Mouse (Mus musculus): Measurements from ENCODE around the gene Kit. TPM values are rescaled to one million over a fixed set of nuclear protein-coding genes. Genes with fewer than 3 reads are reported as not detected.

Kit gene
- total RNA-seq, 2 experiments from 2014 or later = 8.1 to 11.3 TPM

DNA sequence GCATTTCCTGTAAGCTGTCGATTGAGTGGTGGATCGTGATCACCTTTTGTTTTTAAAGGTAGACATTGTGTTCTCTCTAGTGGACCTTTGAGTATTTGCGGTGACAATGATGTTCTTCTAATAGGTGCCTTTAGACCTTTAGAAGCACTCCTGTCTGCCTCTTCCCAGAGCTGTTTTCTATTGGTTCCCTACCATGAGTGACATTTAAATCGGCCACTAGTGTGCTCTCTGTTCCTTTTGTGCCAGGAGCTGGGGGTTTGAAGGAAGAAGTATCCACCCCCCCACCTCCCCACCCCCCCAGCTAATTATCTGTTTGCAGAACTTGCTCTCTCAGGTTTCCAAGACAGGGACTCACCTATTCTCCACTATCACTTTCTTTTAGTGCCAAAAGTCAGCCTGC, 13.1 kb downstream of the Kit start:
- DNase-seq = no peak
- intact Hi-C loops (cut with DNase I) = no loop called here

- no peak for DNase-seq
- intact Hi-C loops (cut with DNase I) = no loop called here
These were observed 15.0 kb downstream of the Kit start for GRCm38 (mm10) chr5:75589552-75590346.

- no peak for DNase-seq
- intact Hi-C loops (cut with DNase I) = no loop called here
These were observed 16.2 kb downstream of the Kit start for GRCm38 (mm10) chr5:75590961-75591360.

DNA sequence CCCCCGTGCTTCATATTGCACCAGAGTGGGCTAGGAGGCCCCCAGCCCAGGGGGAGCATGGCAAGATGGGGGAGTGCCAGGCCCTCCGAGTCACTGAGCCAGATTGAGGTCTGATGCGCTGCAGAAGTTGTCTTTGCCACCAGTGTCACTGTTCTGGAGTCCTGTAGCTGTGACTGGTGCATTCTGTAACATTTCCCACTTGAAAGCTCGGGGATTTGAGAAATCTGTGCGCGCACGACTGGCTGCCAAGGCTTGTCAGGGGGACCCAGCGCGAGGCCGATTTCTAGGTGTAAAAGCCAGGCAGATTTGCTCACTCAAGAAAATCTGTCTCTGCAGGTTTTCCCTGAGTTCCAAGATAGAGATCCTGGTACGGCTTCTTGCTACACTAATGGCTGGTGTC, 16.9 kb downstream of the Kit start:
- intact Hi-C loops (cut with DNase I) = no loop called here

GRCm38 (mm10) chr5:75595319-75595718, 20.6 kb downstream of the Kit start:
- intact Hi-C loops (cut with DNase I) = no loop called here

More for the DNA sequence above, 16.9 kb downstream of the Kit start:
- DNase-seq = no peak

GRCm38 (mm10) chr5:75596211-75596610, 21.5 kb downstream of the Kit start:
- intact Hi-C loops (cut with DNase I) = no loop called here
- peak in 1 of 2 experiments; percentile 35 for DNase-seq

More at GRCm38 (mm10) chr5:75595319-75595718, 20.6 kb downstream of the Kit start:
- no peak for DNase-seq

- intact Hi-C loops (cut with DNase I) = no loop called here
- DNase-seq = no peak
These were observed 22.6 kb downstream of the Kit start for GRCm38 (mm10) chr5:75597316-75597715.

- no peak for DNase-seq
- intact Hi-C loops (cut with DNase I) = no loop called here
These were observed 23.8 kb downstream of the Kit start for GRCm38 (mm10) chr5:75598491-75598890.

GRCm38 (mm10) chr5:75599991-75600390, 25.3 kb downstream of the Kit start:
- intact Hi-C loops (cut with DNase I) = no loop called here
- no peak for DNase-seq

GRCm38 (mm10) chr5:75604238-75604637, 29.5 kb downstream of the Kit start:
- no peak for DNase-seq
- intact Hi-C loops (cut with DNase I) = no loop called here

DNA sequence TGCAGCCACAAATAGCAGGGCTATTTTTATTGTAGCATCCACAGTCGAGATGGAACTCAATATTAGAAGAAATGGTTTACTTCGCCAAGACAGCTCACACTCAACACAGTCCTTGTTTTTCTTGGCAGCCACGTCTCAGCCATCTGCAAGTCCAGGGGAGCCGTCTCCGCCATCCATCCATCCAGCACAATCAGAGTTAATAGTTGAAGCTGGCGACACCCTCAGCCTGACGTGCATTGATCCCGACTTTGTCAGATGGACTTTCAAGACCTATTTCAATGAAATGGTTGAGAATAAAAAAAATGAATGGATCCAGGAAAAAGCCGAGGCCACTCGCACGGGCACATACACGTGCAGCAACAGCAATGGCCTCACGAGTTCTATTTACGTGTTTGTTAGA, 32.2 kb downstream of the Kit start:
- peak; percentile 37 to 43 for DNase-seq
- intact Hi-C loops (cut with DNase I) = no loop called here

GRCm38 (mm10) chr5:75607971-75608370, 33.3 kb downstream of the Kit start:
- DNase-seq = no peak

GRCm38 (mm10) chr5:75612380-75612779, 37.7 kb downstream of the Kit start:
- intact Hi-C loops (cut with DNase I) = no loop called here
- no peak for DNase-seq

More at GRCm38 (mm10) chr5:75607971-75608370, 33.3 kb downstream of the Kit start:
- intact Hi-C loops (cut with DNase I) = no loop called here

GRCm38 (mm10) chr5:75612926-75613325, 38.2 kb downstream of the Kit start:
- intact Hi-C loops (cut with DNase I) = no loop called here
- DNase-seq = no peak

DNA sequence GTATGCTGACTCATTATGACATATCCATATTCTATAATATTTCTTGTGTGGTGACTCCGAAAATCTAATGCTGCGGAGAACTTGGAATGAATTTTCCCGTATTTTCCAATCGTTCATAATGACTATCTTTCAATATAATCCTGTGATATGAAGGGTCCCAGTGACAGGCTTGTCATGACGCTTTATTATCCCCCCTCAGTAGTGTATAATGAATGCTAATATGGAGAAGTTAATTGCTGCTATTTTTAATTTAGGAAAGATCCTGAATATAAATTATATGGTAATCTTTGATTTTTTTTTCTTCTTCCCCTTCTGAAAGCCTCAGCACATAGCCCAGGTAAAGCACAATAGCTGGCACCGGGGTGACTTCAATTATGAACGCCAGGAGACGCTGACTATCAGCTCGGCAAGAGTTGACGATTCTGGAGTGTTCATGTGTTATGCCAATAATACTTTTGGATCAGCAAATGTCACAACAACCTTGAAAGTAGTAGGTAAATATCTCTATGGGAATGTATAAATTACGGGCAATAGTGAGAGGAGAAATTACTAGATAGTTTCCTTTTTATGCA, 40.4 kb downstream of the Kit start:
- no peak for DNase-seq
- intact Hi-C loops (cut with DNase I) = no loop called here

GRCm38 (mm10) chr5:75615624-75616023, 40.9 kb downstream of the Kit start:
- intact Hi-C loops (cut with DNase I) = no loop called here

DNA sequence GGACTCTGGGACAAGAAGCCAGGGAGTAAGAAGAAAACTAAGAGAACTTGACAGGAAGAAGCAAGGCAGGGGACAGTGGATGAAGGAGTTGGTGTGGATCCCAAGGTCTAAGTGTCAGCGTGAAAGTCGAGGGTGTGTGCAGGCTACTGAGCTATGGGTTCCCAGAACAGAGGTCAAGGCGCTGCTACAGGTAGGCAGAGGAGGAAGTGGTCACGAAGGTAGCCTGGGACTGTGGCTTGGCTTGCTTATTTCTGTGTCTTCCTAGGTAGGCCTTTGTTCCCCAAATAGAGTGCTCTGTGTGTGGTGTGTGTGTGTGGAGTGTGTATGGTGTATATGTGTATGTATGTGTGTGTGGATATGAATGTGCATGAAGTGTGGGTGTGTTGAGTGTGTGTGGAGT, 47.7 kb downstream of the Kit start:
- DNase-seq = no peak
- intact Hi-C loops (cut with DNase I) = no loop called here

More at GRCm38 (mm10) chr5:75615624-75616023, 40.9 kb downstream of the Kit start:
- no peak for DNase-seq

GRCm38 (mm10) chr5:75623007-75623406, 48.3 kb downstream of the Kit start:
- intact Hi-C loops (cut with DNase I) = no loop called here
- DNase-seq = no peak

DNA sequence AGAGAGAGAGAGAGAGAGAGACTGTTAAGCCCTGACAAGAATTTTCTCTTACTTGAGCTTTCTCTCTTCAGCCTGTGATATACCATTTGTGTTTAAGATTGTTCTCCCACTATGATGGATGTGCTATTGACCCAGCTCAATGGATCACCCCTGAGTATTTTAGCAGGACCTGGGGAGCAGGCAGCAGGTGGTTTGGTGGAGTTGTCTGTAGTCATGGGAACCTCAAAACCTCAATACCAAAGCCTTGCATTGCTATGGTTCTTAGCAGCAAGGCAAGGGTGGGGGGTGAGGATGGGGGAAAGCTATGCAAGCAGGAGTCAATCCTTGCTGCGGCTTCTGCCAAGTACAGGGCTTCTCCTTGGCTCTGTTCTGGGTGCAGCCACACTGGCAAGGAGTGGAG, 48.8 kb downstream of the Kit start:
- no peak for DNase-seq
- intact Hi-C loops (cut with DNase I) = no loop called here

DNA sequence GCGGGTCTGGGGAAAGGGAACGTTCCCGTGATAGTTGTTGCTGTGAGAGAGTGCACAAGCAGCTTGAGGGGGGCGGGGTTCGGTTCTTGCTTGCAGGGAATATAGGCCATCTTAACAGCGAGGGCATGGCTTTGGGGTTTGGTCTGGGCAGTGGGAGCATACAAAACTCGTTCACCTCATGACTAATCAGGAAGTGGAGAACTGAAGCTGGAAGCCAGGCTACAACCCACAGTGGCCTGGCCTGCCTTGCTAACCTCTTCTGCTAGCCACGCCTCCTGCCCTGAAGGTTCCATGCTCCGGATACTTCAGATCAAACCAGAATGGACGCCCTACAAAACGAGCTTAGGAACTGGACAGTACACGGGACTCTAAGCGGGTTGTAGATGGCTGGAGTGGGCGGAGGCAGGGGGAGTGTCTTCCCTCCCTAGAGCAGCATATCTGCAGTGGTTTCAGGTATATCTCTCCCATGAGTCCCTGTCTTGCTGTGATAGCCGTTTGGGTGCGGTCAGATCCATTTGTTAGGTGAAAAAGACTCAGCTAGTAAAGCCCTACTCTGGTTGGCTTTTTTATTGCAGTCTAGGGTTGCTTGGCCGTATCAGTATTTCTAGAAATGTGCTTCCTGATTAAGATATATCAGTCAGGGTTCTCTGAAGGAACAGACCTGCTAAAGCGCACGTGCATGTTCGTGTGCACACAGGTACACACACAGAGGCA, 49.4 kb downstream of the Kit start:
- no peak for DNase-seq
- intact Hi-C loops (cut with DNase I) = no loop called here

DNA sequence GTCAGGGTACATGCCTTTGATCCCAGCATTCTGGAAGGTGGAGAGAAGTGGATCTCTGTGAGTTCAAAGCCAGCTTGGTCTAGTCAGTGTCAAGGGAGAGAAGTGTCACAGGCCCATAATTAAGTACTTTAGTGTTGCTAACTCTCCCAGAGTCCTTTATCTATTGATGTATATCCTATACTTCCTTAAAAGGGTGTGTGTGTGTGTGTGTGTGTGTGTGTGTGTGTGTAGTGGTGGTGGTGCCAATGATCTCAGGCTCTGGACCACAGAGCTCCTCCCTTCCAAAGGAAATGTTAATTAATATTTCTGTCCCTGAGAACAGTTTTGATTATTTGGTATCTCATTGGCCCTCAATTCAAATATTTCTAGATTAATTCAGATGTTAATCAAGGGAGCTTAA, 50.3 kb downstream of the Kit start:
- DNase-seq = no peak
- intact Hi-C loops (cut with DNase I) = no loop called here

DNA sequence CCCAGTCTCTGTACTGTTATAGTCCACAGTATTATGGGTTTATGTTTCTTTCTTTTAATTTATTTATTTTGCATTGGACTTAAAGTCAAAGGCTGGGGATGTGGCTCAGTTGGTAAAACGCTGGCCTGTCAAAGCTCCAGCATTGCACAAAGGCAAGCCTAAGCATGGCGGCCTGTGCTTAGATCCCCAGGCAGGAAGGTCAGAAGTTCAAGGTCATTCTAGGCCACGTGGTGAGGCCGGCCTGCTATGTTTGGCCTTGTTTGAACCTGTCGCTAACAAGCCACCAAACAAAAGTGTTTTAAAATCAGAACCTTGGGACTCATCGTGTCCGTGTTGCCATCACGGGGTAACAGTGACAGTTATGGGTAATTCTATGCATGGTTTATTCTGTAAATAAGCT, 51.6 kb downstream of the Kit start:
- intact Hi-C loops (cut with DNase I) = no loop called here
- DNase-seq = no peak
